Mouse (Mus musculus) CD4-positive helper T cell, adult 2 months (primary cell): ENCODE data around the gene Aldh1l2.

Source experiments
- DNase-seq: peaks from one replicate; pipeline ENCODE4 v3.0.0-alpha.2; 2012; ENCODE audit warnings: low read depth, missing footprints, low spot score

Aldh1l2 gene

DNA sequence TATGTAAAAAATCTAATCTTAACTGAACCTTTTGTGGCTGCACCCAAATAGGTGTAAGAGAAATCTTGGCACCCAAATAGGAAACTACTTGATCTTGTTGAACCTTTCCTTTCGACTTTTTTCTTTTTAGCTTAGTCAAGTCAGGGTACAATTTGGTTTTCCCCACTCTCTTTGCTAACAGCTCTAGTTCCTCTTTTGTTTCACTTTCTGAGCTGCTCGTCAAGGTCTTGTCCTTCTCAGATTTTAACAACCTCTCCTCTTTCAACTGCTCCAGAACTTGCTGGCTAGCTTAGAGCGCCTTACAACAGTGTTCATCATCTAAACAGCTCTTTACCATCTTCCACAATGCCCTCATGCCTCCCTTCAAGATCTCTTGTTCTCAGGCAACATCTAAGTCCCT lies 76.4 kb downstream of the Aldh1l2 start:
- no peak for DNase-seq

DNA sequence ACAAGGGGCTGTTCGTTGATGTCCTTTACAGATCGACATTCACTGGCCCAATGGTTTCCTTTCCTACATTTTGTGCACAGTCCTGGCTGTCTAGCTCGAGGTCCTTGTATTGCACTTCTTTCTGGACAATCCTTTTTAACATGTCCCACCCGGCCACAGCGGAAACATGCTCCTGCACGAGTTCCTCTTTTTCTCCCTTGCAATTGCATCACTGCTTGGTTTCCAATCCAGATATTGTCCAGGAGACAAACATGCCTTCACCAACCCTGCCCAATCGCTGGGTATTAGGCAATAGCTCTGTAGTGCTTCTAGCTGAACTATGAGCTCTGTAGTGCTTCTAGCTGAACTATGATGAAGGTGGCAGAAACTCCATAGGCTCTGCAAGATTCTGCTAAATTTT lies 85.4 kb downstream of the Aldh1l2 start:
- DNase-seq = no peak
